ENCODE assay signal across 8 mouse cellular contexts in the genomic region with DNA sequence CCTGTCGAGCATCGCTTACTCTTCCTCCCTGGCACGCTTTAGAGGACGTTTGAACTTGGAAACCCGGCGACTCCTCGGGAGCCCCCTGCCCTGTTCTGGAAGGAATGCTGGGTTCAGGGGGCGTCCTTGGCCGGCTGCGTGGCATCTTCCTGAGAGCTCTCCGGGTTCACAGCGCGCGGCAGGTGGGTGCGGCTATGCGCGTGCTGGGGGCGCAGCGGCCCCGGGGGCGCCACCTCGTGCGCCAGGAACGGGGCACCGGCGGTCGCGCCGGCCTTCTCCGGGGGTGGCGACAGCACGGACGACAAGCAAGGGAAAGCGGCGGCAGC. TPM values are rescaled to one million over a fixed set of nuclear protein-coding genes. Genes with fewer than 3 reads are reported as not detected.
DNase-seq lines count a peak whose midpoint lies in the region; ATAC-seq and TF ChIP-seq lines count a peak whose summit lies in the region.

No protein-coding gene starts in this region.

- H3K9me3 ChIP-seq in heart, embryonic 12.5 days (replicated peaks): no peaks in the 10 kb centered on the region
- H3K9me3 ChIP-seq in forebrain, embryonic 12.5 days: no peaks in the 10 kb centered on the region
- no peaks in the 10 kb centered on the region for H3K9me3 ChIP-seq in liver, embryonic 14.5 days (ENCODE audit: control insufficient read depth, low read length)

- DNase-seq in heart, postnatal 4 days: no peak
- no peak for DNase-seq in liver, embryonic 14.5 days (ENCODE audit: low read depth in 3 of 3, low spot score in 3 of 3)
- DNase-seq in cerebellum, postnatal 25 days: no peak

- H3K9ac ChIP-seq in heart, embryonic 12.5 days: peak overlapping the region; percentile 79
- H3K9ac ChIP-seq in forebrain, embryonic 12.5 days: peak overlapping the region; percentile 64
- H3K9ac ChIP-seq in liver, embryonic 14.5 days (replicated peaks): no peak overlapping the region

- ATAC-seq in heart, embryonic 12.5 days (ENCODE audit: insufficient number of reproducible peaks, low FRiP score): no peak
- no peak for ATAC-seq in forebrain, embryonic 12.5 days (ENCODE audit: low FRiP score)
- ATAC-seq in liver, embryonic 14.5 days (ENCODE audit: insufficient read depth): no peak
- no peak for ATAC-seq in erythroid progenitor cell, adult 5-6 weeks (replicated peaks; ENCODE audit: low FRiP score, poor library complexity, severe bottlenecking)
- no peak for ATAC-seq in megakaryocyte-erythroid progenitor cell, adult 5-6 weeks (replicated peaks; ENCODE audit: low FRiP score, low TSS enrichment, poor library complexity, severe bottlenecking)

- H3K27ac ChIP-seq in heart, embryonic 12.5 days (ENCODE audit: poor library complexity, severe bottlenecking): peak overlapping the region; percentile 71
- no peak overlapping the region for H3K27ac ChIP-seq in forebrain, embryonic 12.5 days
- H3K27ac ChIP-seq in liver, embryonic 14.5 days: no peak overlapping the region

- H3K4me1 ChIP-seq in heart, embryonic 12.5 days (replicated peaks): peaks cover 6% of the 10 kb centered on the region
- H3K4me1 ChIP-seq in forebrain, embryonic 12.5 days: peaks cover 46% of the 10 kb centered on the region
- no peaks in the 10 kb centered on the region for H3K4me1 ChIP-seq in liver, embryonic 14.5 days (replicated peaks; ENCODE audit: control insufficient read depth in 2 of 2, insufficient read depth in 2 of 2, low read length in 1 of 2)

- no peaks in the 10 kb centered on the region; the same call in 1 of the 2 replicates for H3K36me3 ChIP-seq in heart, embryonic 12.5 days
- H3K36me3 ChIP-seq in C2C12 (ENCODE audit: control insufficient read depth, insufficient read depth): no peaks in the 10 kb centered on the region
- H3K36me3 ChIP-seq in forebrain, embryonic 12.5 days (replicated peaks): no peaks in the 10 kb centered on the region
- H3K36me3 ChIP-seq in liver, embryonic 14.5 days (replicated peaks; ENCODE audit: control insufficient read depth, insufficient read depth, low read depth): no peaks in the 10 kb centered on the region

- 0 out of 2 replicates have a peak, but pooled peaks cover 4% of the 10 kb centered on the region for H3K27me3 ChIP-seq in heart, embryonic 12.5 days (replicated peaks)
- no peaks in the 10 kb centered on the region for H3K27me3 ChIP-seq in C2C12 (ENCODE audit: control insufficient read depth, insufficient read depth, insufficient read length)
- H3K27me3 ChIP-seq in forebrain, embryonic 12.5 days: peaks cover 71% of the 10 kb centered on the region
- peaks cover 59% of the 10 kb centered on the region for H3K27me3 ChIP-seq in liver, embryonic 14.5 days (ENCODE audit: control insufficient read depth, insufficient read depth, low read length)

- H3K4me3 ChIP-seq in heart, embryonic 12.5 days: peak overlapping the region; percentile 73
- peak overlapping the region; percentile 60 for H3K4me3 ChIP-seq in C2C12 (ENCODE audit: insufficient read depth, poor library complexity, severe bottlenecking)
- peak overlapping the region; percentile 67 for H3K4me3 ChIP-seq in forebrain, embryonic 12.5 days (replicated peaks)
- peak overlapping the region; percentile 15 to 41 for H3K4me3 ChIP-seq in liver, embryonic 14.5 days (ENCODE audit: insufficient read depth in 1 of 2, low read depth in 2 of 2, low read length in 2 of 2)

- peak overlapping the region; percentile 55 for H3ac ChIP-seq in C2C12 (ENCODE audit: control insufficient read depth, insufficient read length, low read depth)

- no peak for TF ChIP-seq EP300 in liver, embryonic 14.5 days (IDR thresholded peaks at IDR 0.05; ENCODE audit: low read depth)

- H3K79me2 ChIP-seq in C2C12 (ENCODE audit: control insufficient read depth, insufficient read depth): peaks cover 40% of the 10 kb centered on the region

- peaks cover 10% of the 10 kb centered on the region for H3K79me3 ChIP-seq in C2C12 (ENCODE audit: low read depth)

- TF ChIP-seq CTCF in C2C12 (IDR thresholded peaks at IDR 0.05; ENCODE audit: control insufficient read depth, insufficient read depth, insufficient read length): no peak
- TF ChIP-seq CTCF in liver, embryonic 14.5 days (IDR thresholded peaks at IDR 0.05; ENCODE audit: low read depth): no peak

- 2% methylated on average over 33 of the region's 35 CpGs for WGBS in heart, embryonic 12.5 days
- WGBS in forebrain, embryonic 12.5 days: under 1% methylated on average over 33 of the region's 35 CpGs
- 3% methylated on average over 35 of the region's 35 CpGs for WGBS in liver, embryonic 14.5 days (ENCODE audit: insufficient replicate concordance)

- H3K4me2 ChIP-seq in heart, embryonic 12.5 days: peak overlapping the region; percentile 92
- H3K4me2 ChIP-seq in forebrain, embryonic 12.5 days: peak overlapping the region; percentile 100
- H3K4me2 ChIP-seq in liver, embryonic 14.5 days (ENCODE audit: low read depth): peak overlapping the region; percentile 65

TF ChIP-seq in C2C12, 6 proteins besides CTCF, POLR2A, EP300 and RAD21:
- TF ChIP-seq MYOG (IDR thresholded peaks at IDR 0.05; ENCODE audit: control insufficient read depth, extremely low read depth, insufficient read length): no peak
- TF ChIP-seq USF1 (IDR thresholded peaks at IDR 0.05; ENCODE audit: low read depth): no peak
- TF ChIP-seq CEBPB (IDR thresholded peaks at IDR 0.05; ENCODE audit: low read depth): no peak
- no peak for TF ChIP-seq MAX (IDR thresholded peaks at IDR 0.05)
- no peak for TF ChIP-seq MYOD1 (IDR thresholded peaks at IDR 0.05; ENCODE audit: control insufficient read depth, insufficient read length, low read depth)
- TF ChIP-seq FOSL1 (IDR thresholded peaks at IDR 0.05; ENCODE audit: insufficient read depth, low read length, poor library complexity, severe bottlenecking): no peak

RNA-seq across cellular contexts. Expression of gene Bhlhe41, which starts 2.7 kb away (rescaled TPM):
- 6.5 and 6.9 TPM in 2 replicates for polyA plus RNA-seq in heart, embryonic 12.5 days (2016; fragmentation: Nextera tagmentation; extraction: Ambion mirVana)
- total RNA-seq in heart, postnatal 4 days (2021): 10 to 100 TPM; 10.5 to 12.7 TPM
- polyA plus RNA-seq in C2C12 (2012; fragmentation: generic; extraction: Trizol): 3.9 TPM
- polyA plus RNA-seq in forebrain, embryonic 12.5 days (2016; fragmentation: Nextera tagmentation; extraction: Ambion mirVana): 1.5 and 1.6 TPM in 2 replicates
- 0.01 and 0.07 TPM in 2 replicates for polyA plus RNA-seq in liver, embryonic 14.5 days (2012; rRNA removed)
- polyA plus RNA-seq in liver, embryonic 14.5 days (2014; fragmentation: Nextera tagmentation; extraction: Ambion mirVana): 0.13 and 0.18 TPM in 2 replicates
- total RNA-seq in erythroid progenitor cell, adult 5-6 weeks (2015; ENCODE audit: low replicate concordance): 0.42 and 1.1 TPM in 2 replicates
- not detected in 2 replicates for total RNA-seq in erythroid progenitor cell, adult 5-6 weeks (2017; ENCODE audit: low replicate concordance)
- not detected in 2 replicates for total RNA-seq in megakaryocyte-erythroid progenitor cell, adult 5-6 weeks (2014; fragmentation: Nextera tagmentation)
- 0.19 TPM in 1 of 2 replicates, not detected in the other for total RNA-seq in megakaryocyte-erythroid progenitor cell, adult 5-6 weeks (2017)
